In the genomic region with DNA sequence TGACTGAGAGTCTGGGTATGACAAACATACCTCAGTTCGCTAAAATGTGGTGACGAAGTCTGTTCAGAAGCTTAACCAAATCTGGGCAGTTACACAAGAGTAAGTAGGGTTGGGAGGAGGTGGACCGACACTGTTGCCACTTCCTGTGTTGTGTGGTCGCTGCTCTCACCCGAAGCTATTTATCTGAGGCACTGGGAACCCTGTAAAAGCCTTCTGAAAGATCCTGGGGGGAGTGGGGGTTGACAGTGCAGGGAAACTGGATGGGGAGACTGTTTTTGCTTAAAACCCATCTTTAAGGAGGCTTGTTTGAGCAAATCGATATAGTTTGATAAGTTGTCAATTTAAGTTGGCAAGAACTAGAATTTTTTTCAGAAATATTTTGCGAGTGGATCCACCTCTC, we compare ENCODE assay signal across 8 mouse cellular contexts. TPM values are rescaled to one million over a fixed set of nuclear protein-coding genes. Genes with fewer than 3 reads are reported as not detected.
DNase-seq lines count a peak whose midpoint lies in the region; ATAC-seq lines count a peak whose summit lies in the region.

No protein-coding gene starts in this region.

- peaks cover 34% of the 10 kb centered on the region for H3K4me1 ChIP-seq in liver, embryonic 15.5 days (replicated peaks)

- H3K27ac ChIP-seq in liver, embryonic 15.5 days (replicated peaks), result peak overlapping the region; percentile 100

- ATAC-seq in liver, embryonic 15.5 days (ENCODE audit: insufficient read depth), result no peak

- peak overlapping the region; percentile 97 for H3K9ac ChIP-seq in liver, embryonic 15.5 days

- 6% methylated on average over 7 of the region's 7 CpGs for WGBS in liver, embryonic 15.5 days (ENCODE audit: insufficient replicate concordance)

- H3K4me2 ChIP-seq in liver, embryonic 15.5 days, result peak overlapping the region; percentile 81

- peak; percentile 53 for DNase-seq in 3134 (ENCODE audit: extremely low read depth, insufficient read length, low spot score)
- DNase-seq in CD8-positive naive resting alpha-beta T cell, adult 2 months (ENCODE audit: low read depth in 2 of 2, low spot score in 2 of 2), result peak; percentile 73 to 80
- DNase-seq in c-Kit-positive CD71-positive TER-119-negative erythroid progenitor cells, embryonic 14.5 days (ENCODE audit: low read depth), result peak; percentile 55
- DNase-seq in frontal cortex, postnatal 14 days (ENCODE audit: low spot score in 2 of 2), result peak; percentile 9 to 13
- peak; percentile 27 for DNase-seq in kidney, adult 11 months
- DNase-seq in naive thymus-derived CD4-positive, alpha-beta T cell, adult 2 months (ENCODE audit: low read depth), result peak; percentile 82
- peak; percentile 34 to 40 for DNase-seq in thymus, postnatal 10 days (ENCODE audit: low spot score in 2 of 2)

- H3K9me3 ChIP-seq in liver, embryonic 15.5 days (replicated peaks), result no peaks in the 10 kb centered on the region

- peaks cover 20% of the 10 kb centered on the region for H3K36me3 ChIP-seq in liver, embryonic 15.5 days (replicated peaks)

- no peaks in the 10 kb centered on the region for H3K27me3 ChIP-seq in liver, embryonic 15.5 days

- H3K4me3 ChIP-seq in liver, embryonic 15.5 days (replicated peaks), result peak overlapping the region; percentile 87

RNA-seq across cellular contexts. Expression of a gene that starts 2.3 kb away (rescaled TPM):
- 216 and 230 TPM in 2 replicates for polyA plus RNA-seq in liver, embryonic 15.5 days (2015; fragmentation: Nextera tagmentation; extraction: Ambion mirVana)

RNA-seq across cellular contexts. Expression of a gene that starts 16.5 kb away (rescaled TPM):
- 27.7 and 28.9 TPM in 2 replicates for polyA plus RNA-seq in liver, embryonic 15.5 days (2015; fragmentation: Nextera tagmentation; extraction: Ambion mirVana)

RNA-seq across cellular contexts. Expression of a gene that starts 45.2 kb away (rescaled TPM):
- 5.8 and 6.6 TPM in 2 replicates for polyA plus RNA-seq in liver, embryonic 15.5 days (2015; fragmentation: Nextera tagmentation; extraction: Ambion mirVana)

Comparison
In these comparisons a context has a peak if more than half of its experiments do, and no peak if none do; other contexts are left out.
1. DNase-seq: peak in every context shown above with its lines; median percentile 82 in naive thymus-derived CD4-positive, alpha-beta T cell, adult 2 months; 76 in CD8-positive naive resting alpha-beta T cell, adult 2 months; 55 in c-Kit-positive CD71-positive TER-119-negative erythroid progenitor cells, embryonic 14.5 days; 53 in 3134; 37 in thymus, postnatal 10 days; 27 in kidney, adult 11 months; 11 in frontal cortex, postnatal 14 days.